Mouse (Mus musculus): Measurements from ENCODE around the gene Pimreg. TPM values are rescaled to one million over a fixed set of nuclear protein-coding genes. Genes with fewer than 3 reads are reported as not detected.

Gene Pimreg
- polyA plus RNA-seq, 1 experiment, result 0.79 TPM

- TF ChIP-seq CTCF (IDR thresholded peaks at IDR 0.05; ENCODE audit: control insufficient read depth, insufficient read depth, insufficient replicate concordance, low read depth, low read length), result no peak
- no peak overlapping the region for H3K4me3 ChIP-seq (ENCODE audit: control insufficient read depth, low read depth, low read length)
Observed at GRCm38 (mm10) chr11:72078056-72078455, 36.2 kb downstream of the Pimreg start.

GRCm38 (mm10) chr11:72078647-72079046, 36.8 kb downstream of the Pimreg start:
- TF ChIP-seq CTCF (IDR thresholded peaks at IDR 0.05; ENCODE audit: control insufficient read depth, insufficient read depth, insufficient replicate concordance, low read depth, low read length) (no peak), POLR2A (IDR thresholded peaks at IDR 0.05; ENCODE audit: control insufficient read depth, low read depth, low read length) (no peak)
- Histone ChIP-seq H3K27ac (ENCODE audit: control insufficient read depth, insufficient read depth, low read depth, low read length) (no peak overlapping the region), H3K36me3 (ENCODE audit: control insufficient read depth, insufficient read depth, low read length) (no peaks in the 10 kb centered on the region), H3K4me1 (ENCODE audit: control insufficient read depth, insufficient read depth, low read length) (no peaks in the 10 kb centered on the region), H3K4me3 (ENCODE audit: control insufficient read depth, low read depth, low read length) (no peak overlapping the region), H3K27me3 (ENCODE audit: control insufficient read depth, insufficient read depth, low read length) (no peaks in the 10 kb centered on the region)

More at GRCm38 (mm10) chr11:72078056-72078455, 36.2 kb downstream of the Pimreg start:
- no peaks in the 10 kb centered on the region for H3K36me3 ChIP-seq (ENCODE audit: control insufficient read depth, insufficient read depth, low read length)
- H3K27ac ChIP-seq (ENCODE audit: control insufficient read depth, insufficient read depth, low read depth, low read length), result no peak overlapping the region
- no peaks in the 10 kb centered on the region for H3K4me1 ChIP-seq (ENCODE audit: control insufficient read depth, insufficient read depth, low read length)
- no peaks in the 10 kb centered on the region for H3K27me3 ChIP-seq (ENCODE audit: control insufficient read depth, insufficient read depth, low read length)

- no peaks in the 10 kb centered on the region for H3K4me1 ChIP-seq (ENCODE audit: control insufficient read depth, insufficient read depth, low read length)
Observed at GRCm38 (mm10) chr11:72080461-72080860, 38.6 kb downstream of the Pimreg start.

GRCm38 (mm10) chr11:72082601-72083000, 40.8 kb downstream of the Pimreg start:
- Histone ChIP-seq H3K27ac (ENCODE audit: control insufficient read depth, insufficient read depth, low read depth, low read length) (no peak overlapping the region), H3K4me3 (ENCODE audit: control insufficient read depth, low read depth, low read length) (no peak overlapping the region)
- TF ChIP-seq CTCF (IDR thresholded peaks at IDR 0.05; ENCODE audit: control insufficient read depth, insufficient read depth, insufficient replicate concordance, low read depth, low read length), result no peak
- no peak for TF ChIP-seq POLR2A (IDR thresholded peaks at IDR 0.05; ENCODE audit: control insufficient read depth, low read depth, low read length)

More at GRCm38 (mm10) chr11:72080461-72080860, 38.6 kb downstream of the Pimreg start:
- Histone ChIP-seq H3K36me3 (ENCODE audit: control insufficient read depth, insufficient read depth, low read length) (no peaks in the 10 kb centered on the region), H3K27ac (ENCODE audit: control insufficient read depth, insufficient read depth, low read depth, low read length) (no peak overlapping the region), H3K27me3 (ENCODE audit: control insufficient read depth, insufficient read depth, low read length) (no peaks in the 10 kb centered on the region), H3K4me3 (ENCODE audit: control insufficient read depth, low read depth, low read length) (no peak overlapping the region)
- TF ChIP-seq CTCF (IDR thresholded peaks at IDR 0.05; ENCODE audit: control insufficient read depth, insufficient read depth, insufficient replicate concordance, low read depth, low read length) (no peak), POLR2A (IDR thresholded peaks at IDR 0.05; ENCODE audit: control insufficient read depth, low read depth, low read length) (no peak)

GRCm38 (mm10) chr11:72084337-72084736, 42.5 kb downstream of the Pimreg start:
- Histone ChIP-seq H3K4me3 (ENCODE audit: control insufficient read depth, low read depth, low read length) (no peak overlapping the region), H3K36me3 (ENCODE audit: control insufficient read depth, insufficient read depth, low read length) (no peaks in the 10 kb centered on the region), H3K4me1 (ENCODE audit: control insufficient read depth, insufficient read depth, low read length) (no peaks in the 10 kb centered on the region), H3K27me3 (ENCODE audit: control insufficient read depth, insufficient read depth, low read length) (no peaks in the 10 kb centered on the region), H3K27ac (ENCODE audit: control insufficient read depth, insufficient read depth, low read depth, low read length) (no peak overlapping the region)
- no peak for TF ChIP-seq POLR2A (IDR thresholded peaks at IDR 0.05; ENCODE audit: control insufficient read depth, low read depth, low read length)
- TF ChIP-seq CTCF (IDR thresholded peaks at IDR 0.05; ENCODE audit: control insufficient read depth, insufficient read depth, insufficient replicate concordance, low read depth, low read length), result no peak

More at GRCm38 (mm10) chr11:72082601-72083000, 40.8 kb downstream of the Pimreg start:
- no peaks in the 10 kb centered on the region for H3K27me3 ChIP-seq (ENCODE audit: control insufficient read depth, insufficient read depth, low read length)
- H3K4me1 ChIP-seq (ENCODE audit: control insufficient read depth, insufficient read depth, low read length), result no peaks in the 10 kb centered on the region
- no peaks in the 10 kb centered on the region for H3K36me3 ChIP-seq (ENCODE audit: control insufficient read depth, insufficient read depth, low read length)

GRCm38 (mm10) chr11:72086251-72087046, 44.6 kb downstream of the Pimreg start:
- TF ChIP-seq CTCF (IDR thresholded peaks at IDR 0.05; ENCODE audit: control insufficient read depth, insufficient read depth, insufficient replicate concordance, low read depth, low read length), result no peak
- TF ChIP-seq POLR2A (IDR thresholded peaks at IDR 0.05; ENCODE audit: control insufficient read depth, low read depth, low read length), result no peak
- Histone ChIP-seq H3K4me3 (ENCODE audit: control insufficient read depth, low read depth, low read length) (no peak overlapping the region), H3K27me3 (ENCODE audit: control insufficient read depth, insufficient read depth, low read length) (no peaks in the 10 kb centered on the region), H3K4me1 (ENCODE audit: control insufficient read depth, insufficient read depth, low read length) (no peaks in the 10 kb centered on the region), H3K27ac (ENCODE audit: control insufficient read depth, insufficient read depth, low read depth, low read length) (no peak overlapping the region), H3K36me3 (ENCODE audit: control insufficient read depth, insufficient read depth, low read length) (no peaks in the 10 kb centered on the region)

GRCm38 (mm10) chr11:72092390-72092789, 50.6 kb downstream of the Pimreg start:
- no peak overlapping the region for H3K4me3 ChIP-seq (ENCODE audit: control insufficient read depth, low read depth, low read length)
- no peaks in the 10 kb centered on the region for H3K27me3 ChIP-seq (ENCODE audit: control insufficient read depth, insufficient read depth, low read length)
- no peaks in the 10 kb centered on the region for H3K4me1 ChIP-seq (ENCODE audit: control insufficient read depth, insufficient read depth, low read length)
- no peak overlapping the region for H3K27ac ChIP-seq (ENCODE audit: control insufficient read depth, insufficient read depth, low read depth, low read length)
- TF ChIP-seq POLR2A (IDR thresholded peaks at IDR 0.05; ENCODE audit: control insufficient read depth, low read depth, low read length), result no peak
- no peak for TF ChIP-seq CTCF (IDR thresholded peaks at IDR 0.05; ENCODE audit: control insufficient read depth, insufficient read depth, insufficient replicate concordance, low read depth, low read length)
- H3K36me3 ChIP-seq (ENCODE audit: control insufficient read depth, insufficient read depth, low read length), result no peaks in the 10 kb centered on the region
